Mouse (Mus musculus): ENCODE data around the gene 1700020D05Rik. TPM values are rescaled to one million over a fixed set of nuclear protein-coding genes. Genes with fewer than 3 reads are reported as not detected.
"Not testable (repeated sequence)": the region's sequence is repeated elsewhere in the genome, so short reads cannot be mapped to it uniquely, and the experiment has no call there.

1700020D05Rik gene
- polyA plus RNA-seq, 1 experiment from 2014 or later, result not detected

GRCm38 (mm10) chr19:5513005-5513349, 9.4 kb upstream of the 1700020D05Rik start:
- no peak overlapping the region for H3K27ac ChIP-seq
- H3K4me1 ChIP-seq, result peaks cover 21% of the 10 kb centered on the region
- no peak overlapping the region for H3K4me3 ChIP-seq
- no peaks in the 10 kb centered on the region for H3K9me3 ChIP-seq (replicated peaks)
- no peak for DNase-seq (ENCODE audit: low spot score)
- whole genome bisulfite sequencing, result 83% methylated on average over 3 of the region's 3 CpGs
- no peaks in the 10 kb centered on the region for H3K27me3 ChIP-seq (ENCODE audit: low read depth, poor library complexity, severe bottlenecking)
- no peaks in the 10 kb centered on the region for H3K36me3 ChIP-seq

- Histone ChIP-seq H3K4me3 (no peak overlapping the region), H3K27me3 (ENCODE audit: low read depth, poor library complexity, severe bottlenecking) (no peaks in the 10 kb centered on the region), H3K9me3 (replicated peaks) (no peaks in the 10 kb centered on the region), H3K36me3 (no peaks in the 10 kb centered on the region), H3K27ac (no peak overlapping the region), H3K4me1 (peaks cover 21% of the 10 kb centered on the region)
- no peak for DNase-seq (ENCODE audit: low spot score)
- 86% methylated on average over 12 of the region's 12 CpGs for WGBS
Observed at GRCm38 (mm10) chr19:5512091-5513004, 8.8 kb upstream of the 1700020D05Rik start.

- no peak for DNase-seq (ENCODE audit: low spot score)
- Histone ChIP-seq H3K4me3 (peak overlapping the region; percentile 54), H3K27me3 (ENCODE audit: low read depth, poor library complexity, severe bottlenecking) (no peaks in the 10 kb centered on the region), H3K27ac (peak overlapping the region; percentile 81), H3K9me3 (replicated peaks) (no peaks in the 10 kb centered on the region), H3K36me3 (no peaks in the 10 kb centered on the region), H3K4me1 (peaks cover 22% of the 10 kb centered on the region)
- WGBS, result 47% methylated on average over 15 of the region's 15 CpGs
Observed at GRCm38 (mm10) chr19:5511074-5511632, 7.6 kb upstream of the 1700020D05Rik start.

GRCm38 (mm10) chr19:5510031-5511026, 6.7 kb upstream of the 1700020D05Rik start, which contains the start of gene Snx32:
Snx32 (minus strand) TSS chr19:5510538.
- Histone ChIP-seq H3K27ac (peak within 1 kb of the TSS; percentile 81), H3K4me1 (peaks cover 22% of the 10 kb centered on the region), H3K4me3 (peak within 1 kb of the TSS; percentile 54), H3K9me3 (replicated peaks) (no peaks in the 10 kb centered on the region), H3K36me3 (no peaks in the 10 kb centered on the region), H3K27me3 (ENCODE audit: low read depth, poor library complexity, severe bottlenecking) (no peaks in the 10 kb centered on the region)
- DNase-seq (ENCODE audit: low spot score), result peak; percentile 93
- WGBS, result 2% methylated on average over 47 of the region's 47 CpGs

- H3K36me3 ChIP-seq, result peaks cover 33% of the 10 kb centered on the region
- no peaks in the 10 kb centered on the region for H3K9me3 ChIP-seq (replicated peaks)
- 88% methylated on average over 2 of the region's 2 CpGs for WGBS
- no peaks in the 10 kb centered on the region for H3K27me3 ChIP-seq (ENCODE audit: low read depth, poor library complexity, severe bottlenecking)
- H3K4me3 ChIP-seq, result no peak overlapping the region
- no peak overlapping the region for H3K27ac ChIP-seq
- H3K4me1 ChIP-seq, result no peaks in the 10 kb centered on the region
- no peak for DNase-seq (ENCODE audit: low spot score)
Observed at GRCm38 (mm10) chr19:5500330-5500875, 3.2 kb downstream of the 1700020D05Rik start.

GRCm38 (mm10) chr19:5496052-5496370, 7.6 kb downstream of the 1700020D05Rik start:
- Histone ChIP-seq H3K27me3 (ENCODE audit: low read depth, poor library complexity, severe bottlenecking) (no peaks in the 10 kb centered on the region), H3K36me3 (peaks cover 70% of the 10 kb centered on the region), H3K4me3 (no peak overlapping the region), H3K9me3 (replicated peaks) (no peaks in the 10 kb centered on the region), H3K27ac (no peak overlapping the region), H3K4me1 (peaks cover 9% of the 10 kb centered on the region; the same call in 1 of the 2 replicates)
- 87% methylated on average over 16 of the region's 16 CpGs for WGBS
- no peak for DNase-seq (ENCODE audit: low spot score)

- H3K9me3 ChIP-seq (replicated peaks), result no peaks in the 10 kb centered on the region
- 85% methylated on average over 12 of the region's 12 CpGs for WGBS
- no peak overlapping the region for H3K27ac ChIP-seq
- H3K4me3 ChIP-seq, result no peak overlapping the region
- H3K27me3 ChIP-seq (ENCODE audit: low read depth, poor library complexity, severe bottlenecking), result no peaks in the 10 kb centered on the region
- peaks cover 70% of the 10 kb centered on the region for H3K36me3 ChIP-seq
- H3K4me1 ChIP-seq, result peaks cover 9% of the 10 kb centered on the region; the same call in 1 of the 2 replicates
- no peak for DNase-seq (ENCODE audit: low spot score)
Observed at GRCm38 (mm10) chr19:5495353-5496051, 8.1 kb downstream of the 1700020D05Rik start.

GRCm38 (mm10) chr19:5494314-5494713, 9.3 kb downstream of the 1700020D05Rik start:
- 90% methylated on average over 3 of the region's 3 CpGs for WGBS
- Histone ChIP-seq H3K4me1 (peaks cover 16% of the 10 kb centered on the region), H3K4me3 (no peak overlapping the region), H3K36me3 (peaks cover 70% of the 10 kb centered on the region), H3K27ac (no peak overlapping the region), H3K27me3 (ENCODE audit: low read depth, poor library complexity, severe bottlenecking) (no peaks in the 10 kb centered on the region), H3K9me3 (replicated peaks) (no peaks in the 10 kb centered on the region)
- DNase-seq (ENCODE audit: low spot score), result no peak

- H3K27me3 ChIP-seq (ENCODE audit: low read depth, poor library complexity, severe bottlenecking); H3K9me3 ChIP-seq (replicated peaks); H3K4me3 ChIP-seq; H3K27ac ChIP-seq; DNase-seq (ENCODE audit: low spot score): not testable (repeated sequence)
- 68% methylated on average over 9 of the region's 9 CpGs for WGBS
- Histone ChIP-seq H3K36me3 (peaks cover 66% of the 10 kb centered on the region), H3K4me1 (peaks cover 25% of the 10 kb centered on the region)
Observed at GRCm38 (mm10) chr19:5493301-5493721, 10.3 kb downstream of the 1700020D05Rik start.

GRCm38 (mm10) chr19:5492641-5493040, 10.9 kb downstream of the 1700020D05Rik start:
- Histone ChIP-seq H3K27ac (no peak overlapping the region), H3K4me3 (no peak overlapping the region), H3K9me3 (replicated peaks) (no peaks in the 10 kb centered on the region), H3K4me1 (peaks cover 28% of the 10 kb centered on the region), H3K36me3 (peaks cover 59% of the 10 kb centered on the region), H3K27me3 (ENCODE audit: low read depth, poor library complexity, severe bottlenecking) (no peaks in the 10 kb centered on the region)
- no peak for DNase-seq (ENCODE audit: low spot score)
- WGBS, result 88% methylated on average over 4 of the region's 4 CpGs

GRCm38 (mm10) chr19:5490898-5491708, 12.5 kb downstream of the 1700020D05Rik start:
- peak; percentile 83 for DNase-seq (ENCODE audit: low spot score)
- H3K4me1 ChIP-seq, result peaks cover 43% of the 10 kb centered on the region
- H3K27ac ChIP-seq, result peak overlapping the region; percentile 97
- peak overlapping the region; percentile 97 for H3K4me3 ChIP-seq
- peaks cover 51% of the 10 kb centered on the region for H3K36me3 ChIP-seq
- H3K27me3 ChIP-seq (ENCODE audit: low read depth, poor library complexity, severe bottlenecking), result no peaks in the 10 kb centered on the region
- WGBS, result under 1% methylated on average over 59 of the region's 59 CpGs
- H3K9me3 ChIP-seq (replicated peaks), result no peaks in the 10 kb centered on the region
